Mouse (Mus musculus): Measurements from ENCODE around the gene Slc25a1.

GRCm38 (mm10) chr16:17889689-17890341 is 38.2 kb downstream of the Slc25a1 start:
- TF ChIP-seq CTCF (IDR thresholded peaks at IDR 0.05; ENCODE audit: control insufficient read depth, insufficient read depth, low read length) (no peak), POLR2A (IDR thresholded peaks at IDR 0.05; ENCODE audit: borderline replicate concordance, control insufficient read depth, low read depth, low read length) (no peak)

Measured in bone marrow, adult 2 months (tissue).